Mouse (Mus musculus) thymus, postnatal 14 days (tissue): Measurements from ENCODE around the gene Sugt1.

Experiments
- DNase-seq: peaks from one replicate; pipeline ENCODE4 v3.0.0; 2021

The Sugt1 gene

DNA sequence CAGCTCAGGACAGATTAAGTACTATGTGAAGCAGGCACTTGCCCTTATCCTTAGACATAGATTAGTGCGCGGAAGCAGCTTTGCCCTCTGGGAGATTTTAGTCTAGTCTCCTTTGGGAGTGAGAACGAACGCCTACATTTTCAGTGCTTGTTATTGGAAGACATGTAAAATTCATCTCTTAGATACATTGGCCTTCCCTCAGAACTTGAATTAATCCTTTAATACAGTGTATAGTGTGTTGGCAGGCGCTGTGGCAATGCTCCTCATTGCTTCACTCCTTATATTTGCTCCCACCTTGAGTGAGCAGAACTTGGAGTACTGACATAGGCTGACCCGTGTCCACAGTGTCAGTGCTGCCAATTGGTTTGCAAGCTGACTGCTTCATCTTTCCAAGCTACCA is 20.8 kb downstream of the Sugt1 start:
- no peak for DNase-seq

DNA sequence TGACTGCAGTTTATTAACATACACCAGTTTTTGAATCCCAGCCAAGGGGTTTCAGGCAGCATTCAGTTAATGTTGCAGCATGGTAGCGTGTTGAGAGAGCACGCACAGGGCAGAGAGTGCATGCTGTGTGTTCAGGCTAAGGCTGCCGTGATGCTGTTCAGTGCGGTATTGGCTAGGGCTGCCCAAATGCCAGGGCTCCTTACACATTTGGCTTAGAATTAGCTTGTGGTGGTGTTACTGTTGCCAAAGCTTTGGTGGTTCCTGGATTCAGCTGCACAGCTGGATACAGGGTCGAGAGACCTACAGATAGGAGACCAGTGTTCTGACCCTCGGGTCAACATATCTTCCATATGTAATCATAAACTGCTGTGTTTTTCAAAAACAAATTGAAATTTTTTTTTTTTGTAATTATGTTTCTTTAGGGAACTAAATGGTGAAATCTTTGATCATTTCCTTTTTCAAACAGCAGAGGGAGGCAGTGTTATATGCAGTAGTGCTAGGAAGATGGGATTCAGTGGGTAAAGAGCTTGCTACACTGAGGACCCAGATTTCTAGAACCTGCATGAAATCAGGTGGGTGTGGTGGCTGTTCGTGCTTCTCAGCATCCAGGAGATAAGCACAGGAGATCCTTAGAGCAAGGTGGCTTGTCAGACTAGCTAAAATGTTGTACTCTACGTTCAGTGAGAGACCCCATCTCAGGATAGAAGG is 29.8 kb downstream of the Sugt1 start:
- no peak for DNase-seq

DNA sequence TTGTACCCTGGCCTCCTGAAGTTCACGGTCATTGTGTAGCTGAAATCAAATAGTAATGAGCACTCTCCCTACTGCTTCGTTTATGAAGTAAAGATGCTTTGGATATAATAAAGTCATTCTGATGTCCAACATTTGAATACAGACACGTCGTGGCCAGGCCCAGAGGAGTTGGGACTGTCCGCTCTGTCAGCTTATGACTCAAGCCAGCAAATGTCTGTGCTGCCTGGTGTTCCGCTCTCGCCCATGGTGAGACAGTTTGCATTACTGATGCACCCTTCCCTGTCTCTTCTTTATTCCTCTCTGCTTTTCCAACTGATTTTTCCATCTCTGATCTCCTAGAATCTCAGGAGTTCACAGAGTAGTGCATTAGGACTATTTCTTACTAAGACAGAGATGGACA is 32.3 kb downstream of the Sugt1 start:
- no peak for DNase-seq

DNA sequence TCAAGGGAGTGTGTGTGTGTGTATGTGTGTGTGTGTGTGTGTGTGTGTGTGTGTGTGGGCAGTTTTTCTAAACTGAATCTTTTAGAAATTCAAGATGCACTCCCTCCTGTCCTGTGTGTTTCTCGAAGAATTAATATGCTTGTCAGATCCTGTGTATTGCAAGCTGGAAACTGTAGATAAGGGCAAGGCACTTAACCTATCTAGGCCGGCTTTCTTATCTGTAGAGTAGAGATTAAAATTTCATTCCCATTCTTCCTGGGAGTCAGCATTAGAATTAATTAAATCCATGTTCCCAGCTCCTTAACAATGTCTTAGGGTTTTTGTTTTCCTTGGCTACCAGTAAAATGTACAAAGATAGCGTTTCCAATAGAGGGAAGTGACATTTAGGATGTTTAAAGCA is 33.7 kb downstream of the Sugt1 start:
- no peak for DNase-seq

DNA sequence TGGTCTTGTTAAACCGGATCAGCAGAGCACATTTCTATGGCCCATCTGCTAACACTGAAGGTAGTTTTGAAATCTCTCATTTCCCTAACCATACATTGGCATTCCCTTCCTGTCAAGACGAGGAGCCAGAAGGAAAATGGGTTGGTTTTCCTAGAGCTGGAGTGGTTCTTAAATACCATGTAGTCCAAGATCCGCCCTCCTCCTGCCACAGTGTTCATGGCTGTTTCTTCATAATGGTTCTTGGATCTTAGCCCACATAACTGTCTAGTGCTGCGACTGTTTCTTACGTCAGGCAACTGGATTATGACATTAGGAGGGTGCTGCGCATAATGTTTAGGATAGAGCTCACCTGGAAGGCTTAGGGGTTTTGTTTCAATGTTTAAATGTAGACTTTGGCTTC is 44.8 kb downstream of the Sugt1 start:
- no peak for DNase-seq

DNA sequence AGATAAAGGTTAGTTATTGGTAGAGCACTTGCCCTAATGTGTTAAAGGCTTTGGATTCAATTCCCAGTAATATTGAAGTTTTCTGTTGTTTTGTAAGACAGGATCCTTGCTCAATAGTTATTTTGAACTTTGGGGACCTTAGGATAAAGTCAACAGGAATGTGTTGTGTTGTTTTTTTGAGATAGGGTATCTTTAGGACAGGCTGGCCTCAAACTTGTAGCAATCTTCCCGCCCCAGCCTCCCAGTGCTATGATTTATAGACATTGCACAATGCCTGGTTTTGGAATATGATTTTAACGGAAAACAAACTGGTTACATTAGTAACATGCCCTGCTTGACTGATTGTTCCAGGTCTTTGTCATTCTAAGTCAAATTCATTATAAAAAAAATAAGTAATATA is 45.7 kb downstream of the Sugt1 start:
- DNase-seq = no peak

DNA sequence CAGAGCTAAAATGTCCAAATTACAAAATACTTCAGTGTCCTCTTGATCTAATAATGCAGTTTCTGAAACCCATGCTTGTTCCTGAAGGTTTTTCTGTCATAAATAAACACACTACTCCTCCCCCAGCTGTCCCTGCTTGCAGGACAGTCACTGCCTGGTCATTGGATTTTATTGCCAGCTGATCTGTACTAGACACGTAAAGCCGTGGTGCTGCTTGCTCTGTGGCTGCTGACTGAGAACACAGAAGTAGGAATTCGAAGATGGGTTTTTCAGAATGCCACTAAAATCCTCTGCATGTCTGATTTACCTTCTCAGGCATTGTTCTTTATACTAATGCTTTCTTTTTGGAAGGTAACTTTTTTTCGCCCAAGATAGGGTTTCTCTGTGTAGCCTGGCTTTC is 49.3 kb downstream of the Sugt1 start:
- DNase-seq = no peak

DNA sequence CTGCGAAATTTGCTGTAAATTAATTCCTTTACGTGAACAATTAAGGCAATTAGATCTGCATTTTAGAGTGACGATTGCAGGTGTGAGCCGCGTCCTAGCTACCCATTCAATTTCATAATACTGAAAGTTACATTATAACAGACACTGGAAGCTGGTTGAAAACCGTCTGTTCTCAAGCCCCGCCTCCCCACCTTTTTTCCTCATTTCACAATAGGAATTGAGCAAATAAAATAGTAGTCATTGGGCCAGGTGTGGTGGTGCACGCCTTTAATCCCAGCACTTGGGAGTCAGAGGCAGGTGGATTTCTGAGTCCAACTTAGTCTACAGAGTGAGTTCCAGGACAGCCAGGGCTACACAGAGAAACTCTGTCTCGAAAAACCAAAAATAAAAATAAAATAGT is 54.6 kb downstream of the Sugt1 start:
- DNase-seq = no peak

DNA sequence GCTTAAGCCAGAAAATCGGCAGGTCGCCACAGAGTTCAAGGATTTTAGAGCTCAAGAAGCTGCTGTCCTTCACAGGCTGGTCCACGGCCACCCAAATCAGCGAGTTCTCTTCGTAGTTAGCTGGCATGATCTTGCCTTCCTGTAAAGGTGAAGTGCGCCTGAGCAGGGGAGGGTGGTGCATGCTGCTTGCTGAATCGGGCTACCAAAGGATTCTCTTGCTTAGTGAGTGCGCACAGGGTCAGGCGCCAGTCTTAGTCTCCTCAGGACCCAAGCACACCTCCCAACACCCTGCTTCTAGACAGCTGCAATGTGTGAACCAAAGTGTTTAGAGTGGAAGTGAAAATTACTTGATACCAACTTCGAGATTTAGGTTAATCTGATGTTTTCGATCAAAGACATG is 57.9 kb downstream of the Sugt1 start:
- DNase-seq = no peak

DNA sequence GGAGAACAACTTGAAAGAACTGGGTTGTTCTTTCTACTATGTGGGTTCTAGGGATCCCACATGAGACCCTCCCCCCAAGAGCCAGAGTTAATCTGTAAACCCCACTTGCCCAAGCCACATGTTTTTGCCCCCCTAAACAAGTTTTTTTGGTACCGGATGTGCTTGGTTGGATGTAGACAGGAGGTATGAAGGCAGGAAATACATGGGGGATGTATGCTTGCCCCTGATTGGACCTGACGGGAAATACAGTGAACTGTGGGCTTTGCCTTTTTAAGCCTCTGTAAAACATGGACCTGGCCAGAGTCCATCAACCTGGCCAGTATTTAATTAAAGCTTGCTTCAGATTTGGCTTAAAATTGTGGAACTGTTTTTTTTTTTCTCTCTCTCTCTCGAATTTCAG is 62.2 kb downstream of the Sugt1 start:
- no peak for DNase-seq

DNA sequence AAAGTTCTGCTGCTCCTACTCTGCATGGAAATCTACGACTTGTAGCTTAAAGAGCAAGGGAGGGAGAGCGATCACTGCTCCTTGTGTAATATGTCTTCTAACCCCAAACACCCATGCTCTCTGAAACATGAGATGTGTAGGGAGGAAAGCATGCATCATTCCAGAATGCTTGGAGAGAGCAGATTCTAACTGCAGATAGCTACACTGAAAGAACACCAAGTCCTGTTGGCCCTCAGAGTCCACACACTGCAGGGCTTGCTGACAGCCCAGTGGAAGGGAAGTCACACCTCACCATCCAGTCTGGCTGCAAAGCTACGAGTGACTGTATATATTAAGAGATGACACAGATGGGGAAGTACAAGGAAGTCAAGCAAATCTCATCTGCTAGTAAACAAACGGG is 65.2 kb downstream of the Sugt1 start:
- no peak for DNase-seq

DNA sequence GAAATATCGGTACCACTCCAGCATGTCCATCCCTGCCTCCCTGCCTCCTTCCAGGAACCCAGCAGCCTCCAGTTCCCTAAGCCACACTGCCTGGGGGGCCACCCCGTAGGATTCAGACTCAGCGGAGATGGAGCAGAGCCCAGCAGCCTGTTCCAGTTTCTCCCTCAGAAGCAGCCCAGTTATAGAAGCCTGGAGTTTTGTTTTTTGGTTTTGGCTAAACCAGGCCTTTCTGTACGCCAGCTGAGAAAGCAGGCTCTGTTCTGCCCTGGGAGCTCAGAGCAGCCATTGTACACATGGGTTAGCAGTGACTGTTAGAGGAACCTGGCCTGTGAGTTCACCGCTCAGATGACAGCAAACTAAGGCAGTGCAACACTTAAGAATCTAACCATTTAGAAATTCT is 70.8 kb downstream of the Sugt1 start:
- no peak for DNase-seq

DNA sequence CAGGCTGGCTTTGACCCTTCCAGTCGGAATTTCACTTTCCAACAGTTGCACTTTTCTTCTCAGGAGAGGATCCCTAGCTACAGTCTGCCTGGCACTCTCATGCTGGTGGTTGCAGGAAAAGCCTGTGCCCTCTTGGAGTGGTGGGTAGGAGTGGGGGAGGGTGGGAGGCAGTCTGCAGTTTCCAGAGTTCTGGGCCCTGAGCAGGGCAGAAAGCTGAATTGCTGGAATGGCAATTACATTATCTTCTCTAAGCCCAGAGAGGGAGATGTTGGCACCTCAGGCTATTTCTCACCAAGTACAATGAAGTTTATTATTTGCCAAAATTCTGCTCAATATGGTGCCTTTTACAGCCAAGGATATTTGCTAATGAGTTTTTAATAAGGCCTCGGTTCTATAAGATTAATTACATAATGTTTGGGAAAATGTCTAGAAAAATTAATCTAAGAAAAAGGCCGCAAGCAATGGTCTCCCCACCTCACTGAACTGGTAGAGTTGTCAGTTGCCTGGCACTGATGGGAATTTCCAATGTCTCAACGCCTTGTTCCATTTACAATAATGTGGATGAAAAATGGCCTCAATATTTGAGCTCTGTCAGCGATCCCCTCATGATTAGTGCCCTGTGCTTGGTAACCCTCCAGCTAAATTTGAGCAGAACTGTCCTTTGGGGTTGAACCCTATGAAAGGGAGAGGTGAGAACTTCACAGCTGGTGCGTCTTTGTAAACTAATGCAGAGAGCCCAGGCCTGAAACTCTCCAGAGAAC is 71.4 kb downstream of the Sugt1 start:
- no peak for DNase-seq

DNA sequence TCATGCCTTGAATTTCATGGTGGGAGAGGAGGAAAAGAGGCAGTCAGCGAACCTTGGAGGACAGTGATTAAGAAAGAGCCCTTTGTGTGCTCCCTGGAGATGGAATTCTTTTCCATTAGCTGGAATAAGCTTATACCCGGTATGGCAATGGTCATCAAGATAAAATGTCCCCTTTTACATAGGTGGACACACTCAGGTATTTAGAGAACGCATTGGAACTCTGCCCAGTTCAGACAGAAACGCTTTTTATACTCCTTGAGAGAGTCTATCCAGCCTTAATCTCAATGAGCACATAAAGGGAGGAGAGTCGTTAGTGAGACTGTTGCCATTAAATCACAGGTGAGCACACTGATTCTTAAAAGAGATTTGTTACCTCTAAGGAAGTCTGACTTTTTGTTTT is 73.0 kb downstream of the Sugt1 start:
- DNase-seq = no peak

DNA sequence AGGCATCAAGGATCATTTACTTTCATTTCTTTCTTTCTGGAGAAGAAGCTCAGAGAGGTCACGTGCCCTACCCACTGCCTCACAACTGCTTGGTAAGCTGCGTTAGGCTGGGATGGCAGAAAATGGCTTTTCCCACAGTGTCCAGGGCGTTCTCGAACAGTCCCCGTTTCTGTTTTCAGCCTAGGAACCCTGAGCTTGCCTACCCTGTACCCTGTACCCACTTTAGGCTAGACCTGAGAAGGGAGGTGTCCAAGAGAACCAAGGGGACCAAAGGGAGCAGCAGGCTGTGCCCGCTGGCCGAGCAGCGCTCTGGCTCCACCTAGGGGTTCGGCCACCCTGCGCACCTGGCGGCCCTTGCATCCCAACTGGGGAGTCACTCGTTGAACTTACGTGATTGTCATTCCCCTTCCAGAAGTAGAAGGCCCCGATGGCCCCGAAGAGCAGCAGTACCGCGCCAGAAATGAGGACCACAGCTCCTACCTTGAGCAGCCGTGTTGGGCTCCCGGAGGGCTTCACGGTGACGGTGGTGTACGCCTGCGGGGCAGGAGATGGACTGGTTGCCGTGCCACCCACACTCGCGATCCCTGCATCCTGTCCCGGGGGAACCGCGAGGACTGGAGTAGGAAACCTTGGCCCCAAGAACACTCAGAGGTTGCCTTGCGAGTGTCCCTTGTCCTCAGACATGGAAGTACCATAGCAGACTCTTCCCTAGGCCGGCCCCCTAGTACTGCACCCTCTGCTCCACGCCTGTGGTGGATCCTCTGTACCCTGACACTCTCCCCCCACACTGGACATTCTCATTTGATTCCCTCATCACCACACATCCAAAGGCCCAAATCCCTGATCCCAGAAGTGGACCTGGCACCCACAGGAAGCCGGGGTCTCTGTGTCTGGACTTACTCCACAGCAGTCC is 73.8 kb downstream of the Sugt1 start:
- peak; percentile 80 for DNase-seq

DNA sequence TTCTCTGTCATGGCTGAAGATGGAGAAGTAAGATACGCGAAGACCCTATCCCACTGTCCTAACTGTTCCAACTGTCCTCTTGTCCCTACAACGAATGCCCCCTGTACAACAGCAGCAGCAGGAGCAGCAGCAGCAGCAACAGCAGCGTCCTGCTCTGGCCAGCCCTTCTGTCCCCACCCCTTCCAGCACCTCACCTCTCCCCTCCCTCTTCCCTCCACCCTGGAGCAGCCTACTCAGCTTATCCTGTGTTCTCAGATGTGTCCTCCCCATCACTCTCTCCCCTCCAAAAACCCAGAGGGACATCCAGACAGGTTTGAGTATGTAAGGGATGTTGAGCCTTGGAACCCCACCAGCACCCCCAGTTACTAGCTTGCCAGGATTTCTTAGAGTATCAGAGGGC is 74.5 kb downstream of the Sugt1 start, which contains the start of gene Cnmd:
Cnmd (minus strand) TSS at position 170 of the 400 bp plus-strand sequence.
- DNase-seq = no peak

DNA sequence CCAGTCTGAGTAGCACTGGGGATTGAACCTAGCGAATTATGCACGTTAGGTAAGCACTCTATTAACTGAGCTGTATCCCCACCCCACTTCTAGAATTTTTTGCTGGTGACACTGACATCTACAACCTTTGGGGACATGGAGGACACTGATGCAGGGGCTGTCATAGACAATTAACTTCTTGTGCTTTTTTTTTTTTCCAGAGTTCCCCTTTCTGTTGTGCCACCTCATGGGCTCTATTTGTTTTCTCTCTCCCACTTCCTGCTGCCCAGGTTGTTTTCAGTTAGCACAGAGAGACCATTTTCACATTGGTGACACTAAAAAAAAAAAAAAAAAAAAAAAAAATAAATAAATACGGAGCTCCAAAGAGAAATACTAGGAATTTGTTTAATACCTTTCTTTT is 83.5 kb downstream of the Sugt1 start:
- DNase-seq = no peak

DNA sequence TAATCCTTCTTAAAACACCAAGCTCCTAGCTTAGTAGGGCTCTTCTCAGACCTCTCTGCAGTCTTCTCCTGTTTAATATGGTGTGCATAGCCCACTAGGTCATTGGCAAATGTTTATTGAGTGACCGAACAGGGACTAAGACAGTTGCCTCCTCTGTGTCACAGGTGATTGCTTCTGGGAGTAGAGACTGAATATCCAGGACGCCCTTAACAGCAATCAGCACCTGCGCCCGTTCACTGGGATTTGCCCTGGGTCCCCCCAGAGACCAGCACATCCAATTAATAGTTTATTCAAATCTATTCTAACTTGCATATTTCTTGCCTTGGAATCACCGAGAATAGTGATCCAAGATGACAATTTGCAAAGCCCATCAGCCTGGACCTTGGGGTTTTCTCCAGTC is 85.1 kb downstream of the Sugt1 start:
- DNase-seq = no peak

DNA sequence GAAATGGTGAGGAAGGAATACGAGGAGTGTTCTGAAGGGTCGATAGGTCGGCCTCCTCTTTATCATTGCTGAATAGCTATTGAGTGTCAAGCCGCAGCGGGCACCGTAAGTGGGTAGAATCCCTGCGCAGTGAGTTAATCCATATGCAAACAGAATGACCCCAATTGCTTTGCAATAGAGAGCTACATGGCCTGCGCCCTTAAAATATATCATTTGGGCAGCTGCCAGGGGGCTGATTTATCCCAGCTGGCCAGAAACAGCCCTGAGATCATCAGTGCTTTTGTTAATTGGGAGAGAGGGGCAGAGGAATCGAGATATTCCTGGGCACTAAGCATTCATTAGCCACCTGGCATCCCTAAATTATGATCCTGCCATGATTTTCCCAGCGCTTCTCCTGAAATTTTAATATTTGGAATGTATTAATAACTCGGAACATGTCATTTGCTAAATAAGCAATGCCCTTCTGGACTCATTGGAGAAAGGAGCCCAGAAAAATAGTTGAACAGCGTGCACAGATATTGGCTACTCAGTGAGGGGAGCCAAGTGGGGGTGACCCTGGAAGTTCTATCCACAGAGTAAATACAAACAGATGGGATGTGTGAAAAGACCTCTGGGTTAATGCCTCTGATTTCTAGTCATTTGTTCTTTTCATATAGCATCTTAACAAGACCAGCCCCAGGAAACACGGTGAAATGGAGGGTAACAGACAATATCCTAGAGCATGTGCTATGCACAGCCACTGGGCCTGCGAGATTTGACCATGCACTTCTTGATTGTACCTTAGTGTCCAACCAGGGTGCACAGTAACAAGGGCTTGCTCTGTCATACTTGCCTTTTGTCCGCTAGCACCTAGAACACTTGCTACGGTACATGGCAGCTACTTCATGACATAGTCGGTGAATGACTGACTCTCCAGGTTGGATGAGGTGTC is 85.9 kb downstream of the Sugt1 start:
- DNase-seq = no peak

DNA sequence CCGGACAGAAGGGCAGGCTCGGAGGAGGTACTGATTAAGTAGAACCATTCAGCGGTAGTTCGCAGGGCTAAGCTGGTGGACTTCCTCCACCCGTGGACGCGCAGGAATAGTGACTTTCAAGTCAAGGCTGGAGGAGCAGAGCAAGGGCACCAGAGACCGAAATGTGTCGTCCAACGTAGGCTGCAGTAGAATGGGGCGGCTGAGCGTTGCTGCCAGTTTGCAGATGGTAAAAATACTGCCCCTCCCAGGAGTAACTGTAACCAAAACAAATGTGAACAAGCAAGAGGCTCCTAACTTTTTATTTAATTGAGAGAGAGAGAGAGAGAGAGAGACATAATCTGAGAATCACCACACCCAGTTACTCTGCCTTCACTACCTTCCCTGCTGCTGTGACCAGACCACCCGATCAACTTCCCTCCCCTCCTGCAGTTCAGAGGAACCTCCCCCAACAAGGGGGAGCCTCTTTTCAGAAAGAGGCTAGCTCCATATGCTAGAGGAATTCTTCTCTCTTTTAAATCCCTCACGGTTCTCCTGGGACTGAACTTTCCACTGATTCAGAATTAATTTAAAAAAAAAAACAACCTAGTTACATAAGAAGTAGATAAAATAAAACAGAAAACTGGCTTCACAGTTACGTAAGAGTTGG is 89.7 kb downstream of the Sugt1 start:
- no peak for DNase-seq

DNA sequence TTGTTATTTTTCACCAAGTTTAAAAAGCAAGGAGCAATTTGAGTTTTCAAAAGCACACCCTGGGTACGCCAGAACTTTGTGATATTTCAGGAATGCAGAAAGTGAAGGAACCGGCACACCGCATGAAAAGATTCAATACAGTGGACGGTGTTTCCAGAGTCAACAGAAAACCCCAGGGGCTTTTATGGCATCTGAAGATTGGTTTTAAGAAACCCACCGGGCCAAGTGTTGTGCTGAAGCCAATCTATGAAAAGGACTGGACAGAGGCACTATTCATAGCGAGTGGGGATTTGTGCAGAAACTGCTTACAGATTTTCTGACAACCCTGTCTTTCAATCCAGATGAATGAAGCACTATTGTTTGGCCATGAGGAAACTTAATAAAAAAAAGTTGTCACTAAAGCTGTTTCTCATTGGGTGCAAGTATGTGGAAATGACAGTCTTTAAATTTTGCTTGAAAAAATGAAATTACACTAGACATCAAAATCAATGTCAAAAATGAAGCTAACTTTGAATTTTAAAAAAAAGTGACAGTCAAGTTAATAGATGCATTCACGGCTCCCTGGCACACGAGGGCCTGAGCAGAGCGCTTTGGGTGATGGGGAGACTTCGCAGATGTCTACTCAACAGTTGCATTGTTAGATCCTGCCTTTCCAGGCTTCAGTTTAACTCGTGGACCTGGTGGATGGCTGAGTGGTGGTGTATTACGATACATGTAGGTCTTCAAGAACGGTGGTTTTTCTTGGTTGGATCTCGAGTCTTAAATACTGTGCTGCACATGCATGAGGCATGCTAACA is 90.6 kb downstream of the Sugt1 start:
- DNase-seq = no peak
